ENCODE assay signal across 14 mouse cellular contexts in the genomic region with DNA sequence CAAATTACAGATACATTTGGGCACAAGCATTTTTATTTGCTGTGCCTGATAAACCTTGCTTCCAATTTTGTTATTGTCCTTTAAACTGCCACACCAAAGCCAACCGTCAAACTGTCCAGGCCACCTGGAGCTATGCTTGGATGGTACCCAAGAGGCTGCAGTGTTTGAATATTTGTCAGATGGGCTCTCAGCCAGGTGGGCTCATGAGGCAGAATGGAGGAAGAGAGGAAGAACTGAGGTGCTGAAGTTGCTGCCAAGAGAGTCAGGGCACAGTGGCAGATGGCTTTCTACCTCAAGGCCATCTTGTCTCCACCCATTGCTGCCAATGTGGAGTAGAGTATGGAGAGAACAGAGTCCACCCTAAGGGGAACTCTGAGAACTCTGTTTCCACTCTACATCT.
DNase-seq lines count a peak whose midpoint lies in the region; ATAC-seq lines count a peak whose summit lies in the region.
"Had no signal": no experiment of that assay in that cellular context is flagged by ENCODE, and none has a peak within 500 bp of the region (broad histone marks: within the 10 kb centered on the region; RNA-seq: fewer than 3 reads in every experiment).

No protein-coding gene starts in this region.

- no peaks in the 10 kb centered on the region for H3K9me3 ChIP-seq in forebrain, embryonic 16.5 days (ENCODE audit: control insufficient read depth, low read length)
- H3K9me3 ChIP-seq: liver, embryonic 15.5 days had no signal

- H3K27ac ChIP-seq in forebrain, embryonic 16.5 days (ENCODE audit: low read length), result no peak overlapping the region
- H3K27ac ChIP-seq: liver, embryonic 15.5 days; macrophage had no signal

- no peaks in the 10 kb centered on the region for H3K36me3 ChIP-seq in forebrain, embryonic 16.5 days (ENCODE audit: control insufficient read depth, insufficient read depth)
- H3K36me3 ChIP-seq: liver, embryonic 15.5 days had no signal

- H3K4me1 ChIP-seq in forebrain, embryonic 16.5 days (replicated peaks; ENCODE audit: control insufficient read depth, insufficient read depth, low read length), result peaks cover 3% of the 10 kb centered on the region; the same call in 1 of the 2 replicates
- H3K4me1 ChIP-seq: liver, embryonic 15.5 days had no signal

- WGBS in forebrain, embryonic 16.5 days, result 21% methylated on average over 1 of the region's 1 CpGs

- H3K4me3 ChIP-seq in forebrain, embryonic 16.5 days (replicated peaks; ENCODE audit: low read length), result no peak overlapping the region
- H3K4me3 ChIP-seq: liver, embryonic 15.5 days had no signal

- peak; percentile 69 for ATAC-seq in forebrain, embryonic 16.5 days

- intact Hi-C loops in left cerebral cortex, postnatal 4 days (cut with DNase I), result no loop called here
- intact Hi-C loops in left cerebral cortex, postnatal 14 days (cut with DNase I), result no loop called here

- no peak overlapping the region for H3K4me2 ChIP-seq in forebrain, embryonic 16.5 days (ENCODE audit: low read length)
- H3K4me2 ChIP-seq: liver, embryonic 15.5 days had no signal

- no peaks in the 10 kb centered on the region for H3K27me3 ChIP-seq in forebrain, embryonic 16.5 days (replicated peaks; ENCODE audit: control insufficient read depth, insufficient read depth, low read length)
- H3K27me3 ChIP-seq: liver, embryonic 15.5 days had no signal

- H3K9ac ChIP-seq in forebrain, embryonic 16.5 days (replicated peaks; ENCODE audit: low read depth, low read length), result no peak overlapping the region
- H3K9ac ChIP-seq: liver, embryonic 15.5 days had no signal

- peak; percentile 92 for DNase-seq in left cerebral cortex, postnatal 4 days
- DNase-seq in left cerebral cortex, postnatal 14 days (ENCODE audit: low spot score in 2 of 2), result no peak
- DNase-seq in brain, adult 2 months (ENCODE audit: low read depth, low spot score), result peak; percentile 85
- peak; percentile 79 for DNase-seq in cerebellum, adult 11-12 months
- no peak for DNase-seq in right cerebral cortex, adult 18-20 months
- DNase-seq in adrenal gland, adult (ENCODE audit: inconsistent age in 2 of 2, low spot score in 1 of 2), result no peak
- DNase-seq: adrenal gland, postnatal 10 days; heart, postnatal 36 days; kidney, adult 9 months; right cerebral cortex, postnatal 4 days; thymus, postnatal 4 days had no signal

Comparison
In these comparisons a context has a peak if more than half of its experiments do, and no peak if none do; other contexts are left out.
1. DNase-seq: peak in left cerebral cortex, postnatal 4 days (single experiment), brain, adult 2 months (single experiment) and cerebellum, adult 11-12 months (single experiment); none in left cerebral cortex, postnatal 14 days (0 of 2), right cerebral cortex, adult 18-20 months (single experiment) and adrenal gland, adult (0 of 2).